Mouse (Mus musculus): ENCODE results near the gene Mrps11. TPM values are rescaled to one million over a fixed set of nuclear protein-coding genes. Genes with fewer than 3 reads are reported as not detected.

Gene Mrps11
- total RNA-seq, 2 experiments from 2014 or later = 55.7 to 96.7 TPM

Other genes with a start within 250 kb of the Mrps11 start
- not detected in 2 replicates for gene Ntrk3, start 45.1 kb upstream of the Mrps11 start, total RNA-seq (2014; fragmentation: Nextera tagmentation)
- gene Ntrk3, start 45.1 kb upstream of the Mrps11 start, total RNA-seq (2017) = 0.50 TPM in 1 of 2 replicates, not detected in the other
- gene Mrpl46, start 412 bp downstream of the Mrps11 start, total RNA-seq (2014; fragmentation: Nextera tagmentation) = 36.4 and 45.4 TPM in 2 replicates
- gene Mrpl46, start 412 bp downstream of the Mrps11 start, total RNA-seq (2017) = 54.5 and 64.5 TPM in 2 replicates
- gene Det1, start 64.1 kb downstream of the Mrps11 start, total RNA-seq (2014; fragmentation: Nextera tagmentation) = 29.3 and 29.4 TPM in 2 replicates
- gene Det1, start 64.1 kb downstream of the Mrps11 start, total RNA-seq (2017) = 13.8 and 27.0 TPM in 2 replicates
- 77.3 and 78.2 TPM in 2 replicates for gene Aen, start 112.7 kb downstream of the Mrps11 start, total RNA-seq (2014; fragmentation: Nextera tagmentation)
- gene Aen, start 112.7 kb downstream of the Mrps11 start, total RNA-seq (2017) = 52.6 and 81.7 TPM in 2 replicates
- 140 and 149 TPM in 2 replicates for gene Isg20, start 130.3 kb downstream of the Mrps11 start, total RNA-seq (2014; fragmentation: Nextera tagmentation)
- gene Isg20, start 130.3 kb downstream of the Mrps11 start, total RNA-seq (2017) = 46.2 and 54.5 TPM in 2 replicates